Mouse (Mus musculus) hindbrain, embryonic 11.5 days (tissue): ENCODE measurements at regions not wholly inside any gene's neighbourhood (a gene's known extent, or its start where the extent isn't known, plus 50 kb on each side); places are given as distances from the start of the nearest gene placed in this dataset.

Experiments
- ATAC-seq: fragments of 200-750 bp; cut with Nextera tagmentation; 2 replicates; pipeline ENCODE4 v1.8.0; 2017; ENCODE audit warnings: mild to moderate bottlenecking, moderate TSS enrichment, moderate library complexity; ENCODE audit not compliant: low FRiP score
- DNase-seq: peaks from one replicate; pipeline ENCODE4 v3.0.0-alpha.2; 2015; ENCODE audit warnings: low spot score
- H3K27ac ChIP-seq: fragments of 300-500 bp; sonication (generic); 2 replicates; pipeline ENCODE4 v1.5.1; 2014; ENCODE audit warnings: mild to moderate bottlenecking, low read depth, low read length
- H3K27me3 ChIP-seq: fragments of 300-500 bp; sonication (generic); 2 replicates; pipeline ENCODE4 v1.6.1; 2014; ENCODE audit warnings: mild to moderate bottlenecking, low read length, moderate library complexity, mixed read lengths; ENCODE audit not compliant: control insufficient read depth, insufficient read depth
- H3K36me3 ChIP-seq: fragments of 300-500 bp; sonication (generic); 2 replicates; pipeline ENCODE4 v1.6.1; 2014; ENCODE audit warnings: mild to moderate bottlenecking, low read length, moderate library complexity, mixed read lengths; ENCODE audit not compliant: control insufficient read depth, insufficient read depth
- H3K4me1 ChIP-seq: fragments of 300-500 bp; sonication (generic); replicated peaks from 2 replicates; pipeline ENCODE4 v1.6.1; 2014; ENCODE audit warnings: low read length, mixed read lengths; ENCODE audit not compliant: control insufficient read depth, insufficient read depth
- H3K4me2 ChIP-seq: fragments of 300-500 bp; sonication (generic); replicated peaks from 2 replicates; pipeline ENCODE4 v1.6.1; 2014; ENCODE audit warnings: mild to moderate bottlenecking, low read depth, low read length
- H3K4me3 ChIP-seq: fragments of 300-500 bp; sonication (generic); 2 replicates; pipeline ENCODE4 v1.5.1; 2014; ENCODE audit warnings: low read depth, low read length
- H3K9ac ChIP-seq: fragments of 300-500 bp; sonication (generic); 2 replicates; pipeline ENCODE4 v1.6.1; 2014; ENCODE audit warnings: low read depth, low read length
- H3K9me3 ChIP-seq: fragments of 300-500 bp; sonication (generic); 2 replicates; pipeline ENCODE4 v1.6.1; 2016; ENCODE audit warnings: low read length; ENCODE audit not compliant: control insufficient read depth
- WGBS: fragments of 180-500 bp; shearing (Covaris S2); extraction: QIAGEN DNeasy Blood & Tissue Kit; methylation state at CpG from one replicate; pipeline ENCODE4 v1.1.7; 2014; 5-methylcytosine and 5-hydroxymethylcytosine counted together

DNA sequence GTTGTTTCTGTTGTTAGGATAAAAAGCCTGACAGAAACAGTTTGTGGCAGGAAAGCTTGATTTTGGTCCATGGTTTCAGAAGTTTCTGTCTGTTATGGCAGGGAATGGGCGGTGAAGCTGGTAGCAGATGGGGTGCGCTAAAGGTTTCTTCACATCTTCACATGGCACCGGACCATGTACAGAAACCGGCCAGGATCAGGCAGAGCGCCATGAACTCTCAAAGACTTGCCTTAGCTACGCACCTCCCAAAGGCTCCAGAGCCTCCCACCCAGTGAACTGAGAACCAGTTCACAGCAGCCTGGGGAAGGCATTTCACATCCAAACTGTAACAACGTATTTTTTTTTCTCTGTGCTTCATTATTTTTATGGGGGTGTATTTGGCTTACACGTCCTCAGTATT lies 86.2 kb upstream of the Rcn1 start:
- Histone ChIP-seq H3K9me3 (no peaks in the 10 kb centered on the region), H3K27me3 (no peaks in the 10 kb centered on the region), H3K27ac (no peak overlapping the region), H3K36me3 (no peaks in the 10 kb centered on the region), H3K4me2 (no peak overlapping the region), H3K4me3 (no peak overlapping the region), H3K9ac (no peak overlapping the region), H3K4me1 (no peaks in the 10 kb centered on the region)
- ATAC-seq (no peak), DNase-seq (no peak)
- 84% methylated on average over 8 of the region's 8 CpGs for WGBS

DNA sequence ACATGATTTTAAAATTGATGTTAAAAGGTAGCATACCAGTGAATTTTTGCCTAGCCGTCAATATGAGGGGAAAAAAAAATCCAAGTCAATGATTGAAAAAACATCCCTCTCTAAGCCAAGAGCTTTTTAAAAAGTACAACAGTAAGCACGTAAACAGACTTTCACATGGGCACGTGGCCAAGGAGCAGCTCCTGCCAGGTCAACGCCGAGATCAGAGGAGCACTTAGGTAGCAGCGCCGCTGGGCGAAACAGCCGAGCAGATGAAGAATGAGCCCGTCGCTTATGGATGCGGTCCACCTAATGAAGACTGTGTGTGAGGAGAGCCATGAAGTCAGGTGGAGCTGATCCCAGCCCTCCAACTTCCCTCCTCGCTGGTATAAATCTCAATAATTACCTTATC lies 96.7 kb upstream of the Rcn1 start:
- H3K36me3 ChIP-seq: no peaks in the 10 kb centered on the region
- no peak overlapping the region for H3K4me3 ChIP-seq
- no peaks in the 10 kb centered on the region for H3K27me3 ChIP-seq
- no peak overlapping the region for H3K4me2 ChIP-seq
- H3K9ac ChIP-seq: no peak overlapping the region
- H3K4me1 ChIP-seq: no peaks in the 10 kb centered on the region
- WGBS: 93% methylated on average over 13 of the region's 13 CpGs
- no peak for DNase-seq
- no peaks in the 10 kb centered on the region for H3K9me3 ChIP-seq
- no peak overlapping the region for H3K27ac ChIP-seq
- no peak for ATAC-seq

DNA sequence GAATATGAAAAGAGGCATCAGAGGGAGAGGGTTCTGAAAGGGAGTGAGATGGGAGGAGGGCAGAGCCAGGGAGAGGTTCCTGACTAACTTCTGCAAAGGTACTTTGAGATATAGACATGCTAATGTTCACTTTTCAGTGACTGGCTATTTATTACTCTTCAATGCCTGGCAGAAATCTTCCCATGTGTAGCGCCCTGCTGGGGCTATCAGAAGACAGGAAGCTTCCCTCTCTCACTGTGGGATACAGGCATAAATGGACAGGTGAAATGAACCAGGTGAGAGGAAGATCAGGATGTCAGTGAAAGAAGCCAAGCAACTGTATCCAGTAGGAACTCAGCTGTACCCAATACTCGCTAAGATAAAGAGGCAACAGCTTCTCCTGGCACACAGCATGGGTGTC lies 105.1 kb upstream of the Rcn1 start:
- no peak overlapping the region for H3K4me2 ChIP-seq
- no peak overlapping the region for H3K27ac ChIP-seq
- no peaks in the 10 kb centered on the region for H3K27me3 ChIP-seq
- no peaks in the 10 kb centered on the region for H3K9me3 ChIP-seq
- no peak overlapping the region for H3K4me3 ChIP-seq
- DNase-seq (no peak), ATAC-seq (no peak)
- no peaks in the 10 kb centered on the region for H3K4me1 ChIP-seq
- 57% methylated on average over 2 of the region's 2 CpGs for WGBS
- no peaks in the 10 kb centered on the region for H3K36me3 ChIP-seq
- H3K9ac ChIP-seq: no peak overlapping the region

DNA sequence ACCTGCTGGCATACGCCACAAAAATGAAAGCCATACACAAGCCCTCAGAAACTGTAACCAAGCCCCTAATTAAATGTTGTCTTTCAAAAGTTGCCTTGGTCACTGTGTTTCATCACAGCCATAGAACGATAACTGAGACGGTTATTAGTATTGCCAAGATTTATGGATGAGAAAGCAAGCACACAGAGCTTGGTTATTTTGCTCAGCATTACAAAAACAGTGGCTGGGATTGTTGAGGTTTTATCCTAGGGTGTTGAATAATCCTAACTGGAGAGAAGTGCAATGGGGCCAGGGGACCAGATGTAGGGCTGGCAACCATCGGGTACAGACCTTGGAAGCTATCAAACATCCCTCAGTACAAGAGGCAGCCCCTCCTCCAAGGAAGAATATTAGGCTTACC lies 106.4 kb upstream of the Rcn1 start:
- Histone ChIP-seq H3K9me3 (no peaks in the 10 kb centered on the region), H3K4me2 (no peak overlapping the region), H3K4me3 (no peak overlapping the region), H3K4me1 (no peaks in the 10 kb centered on the region), H3K27ac (no peak overlapping the region), H3K9ac (no peak overlapping the region), H3K36me3 (no peaks in the 10 kb centered on the region), H3K27me3 (no peaks in the 10 kb centered on the region)
- 92% methylated on average over 4 of the region's 4 CpGs for WGBS
- DNase-seq (no peak), ATAC-seq (no peak)

DNA sequence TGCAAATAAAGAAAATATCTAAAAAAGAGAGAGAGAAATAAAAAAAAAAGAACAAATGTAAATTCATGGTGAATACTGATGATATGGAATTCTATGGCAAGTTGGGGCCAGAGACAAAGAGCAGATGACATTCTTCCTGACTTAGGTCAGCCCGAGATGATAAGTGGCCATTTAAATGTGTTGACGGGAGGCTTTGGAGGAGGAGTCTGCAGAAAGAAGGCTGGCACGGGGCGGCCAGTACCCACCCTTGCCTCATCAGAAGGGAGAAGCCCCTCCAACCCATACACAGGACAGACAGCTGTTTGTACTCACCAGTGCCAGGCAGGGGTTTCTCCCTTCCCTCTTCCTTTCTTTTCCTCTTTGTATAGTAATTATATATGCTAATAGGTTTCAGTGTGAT lies 108.0 kb upstream of the Rcn1 start:
- no peak overlapping the region for H3K4me2 ChIP-seq
- no peak overlapping the region for H3K27ac ChIP-seq
- H3K9ac ChIP-seq: no peak overlapping the region
- H3K9me3 ChIP-seq: no peaks in the 10 kb centered on the region
- ATAC-seq: no peak
- 55% methylated on average over 4 of the region's 4 CpGs for WGBS
- no peaks in the 10 kb centered on the region for H3K36me3 ChIP-seq
- H3K27me3 ChIP-seq: no peaks in the 10 kb centered on the region; the same call in 1 of the 2 replicates
- no peaks in the 10 kb centered on the region for H3K4me1 ChIP-seq
- no peak for DNase-seq
- no peak overlapping the region for H3K4me3 ChIP-seq

DNA sequence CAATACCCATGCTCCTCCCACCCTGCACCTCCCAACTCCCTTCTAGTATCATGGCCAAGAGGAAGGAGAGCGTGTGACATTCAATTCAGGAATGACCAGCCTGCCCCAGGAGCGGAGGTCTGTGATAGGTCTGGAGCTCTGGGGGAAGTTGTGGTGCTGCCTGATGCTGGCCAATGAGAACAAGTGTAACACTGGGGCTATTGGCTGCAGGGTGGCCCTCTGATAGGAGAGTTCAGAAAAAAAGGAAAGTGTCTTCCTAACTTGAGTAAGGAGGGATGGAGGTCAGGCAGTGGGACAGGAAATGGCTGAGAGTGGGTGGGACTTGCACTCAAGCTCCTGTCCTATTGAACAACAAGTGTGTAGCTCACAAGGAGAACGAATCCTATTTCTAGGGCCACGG lies 111.7 kb upstream of the Rcn1 start:
- ATAC-seq (no peak), DNase-seq (no peak)
- 87% methylated on average over 4 of the region's 4 CpGs for WGBS
- no peaks in the 10 kb centered on the region for H3K4me1 ChIP-seq
- no peak overlapping the region for H3K4me3 ChIP-seq
- no peak overlapping the region for H3K4me2 ChIP-seq
- no peaks in the 10 kb centered on the region for H3K36me3 ChIP-seq
- no peaks in the 10 kb centered on the region for H3K9me3 ChIP-seq
- H3K9ac ChIP-seq: no peak overlapping the region
- H3K27me3 ChIP-seq: no peaks in the 10 kb centered on the region; the same call in none of the 2 replicates
- no peak overlapping the region for H3K27ac ChIP-seq

DNA sequence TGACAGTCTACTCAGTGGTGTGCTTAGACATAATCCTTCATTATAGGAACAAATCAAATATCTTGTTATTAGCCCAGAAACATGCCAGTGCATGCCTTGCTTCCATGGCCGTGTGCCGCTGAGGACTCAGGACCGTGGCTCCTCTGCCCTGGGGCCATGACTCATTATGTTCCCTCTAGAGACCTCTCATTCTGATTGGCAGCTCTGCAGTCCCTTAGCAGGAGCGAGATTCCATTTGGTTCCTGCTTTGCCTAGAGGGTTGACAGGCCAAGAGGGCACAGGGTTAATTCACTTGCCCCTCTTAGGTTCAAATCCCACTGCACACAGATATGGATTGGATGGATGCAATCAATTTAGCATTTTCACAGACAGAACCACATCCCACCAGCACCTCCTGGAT lies 112.6 kb upstream of the Rcn1 start:
- Histone ChIP-seq H3K9ac (no peak overlapping the region), H3K4me3 (no peak overlapping the region), H3K36me3 (no peaks in the 10 kb centered on the region), H3K4me2 (no peak overlapping the region), H3K4me1 (peaks cover 5% of the 10 kb centered on the region; the same call in 1 of the 2 replicates), H3K27me3 (no peaks in the 10 kb centered on the region; the same call in none of the 2 replicates), H3K27ac (no peak overlapping the region), H3K9me3 (no peaks in the 10 kb centered on the region)
- WGBS: 66% methylated on average over 4 of the region's 4 CpGs
- DNase-seq (peak; percentile 43), ATAC-seq (peak; percentile 30; the same call in 1 of the 2 replicates)

DNA sequence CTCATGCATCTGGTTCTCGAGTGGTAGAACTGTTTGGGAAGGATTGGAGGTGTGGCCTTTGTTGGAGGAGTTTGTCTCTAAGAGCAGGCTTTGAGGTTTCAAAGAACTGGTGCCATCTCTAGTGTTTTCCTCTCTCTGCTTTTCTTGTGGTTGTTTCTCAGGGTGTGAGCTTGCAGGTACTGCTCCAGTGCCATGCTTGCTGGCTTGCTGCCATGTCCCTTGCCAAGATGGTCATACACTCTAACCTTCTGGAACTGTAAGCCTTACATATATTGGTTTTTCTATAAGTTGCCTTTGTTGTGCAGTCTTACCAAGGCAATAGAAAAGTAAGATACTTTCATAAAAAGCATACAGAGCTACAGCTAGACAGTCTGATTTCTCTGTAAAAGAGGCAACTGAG lies 115.1 kb upstream of the Rcn1 start:
- Histone ChIP-seq H3K27ac (no peak overlapping the region), H3K4me2 (no peak overlapping the region), H3K4me3 (no peak overlapping the region), H3K4me1 (peaks cover 7% of the 10 kb centered on the region; the same call in 1 of the 2 replicates), H3K9me3 (no peaks in the 10 kb centered on the region), H3K27me3 (no peaks in the 10 kb centered on the region; the same call in none of the 2 replicates), H3K36me3 (no peaks in the 10 kb centered on the region), H3K9ac (no peak overlapping the region)
- 92% methylated on average over 1 of the region's 1 CpGs for WGBS
- no peak for DNase-seq
- ATAC-seq: no peak

DNA sequence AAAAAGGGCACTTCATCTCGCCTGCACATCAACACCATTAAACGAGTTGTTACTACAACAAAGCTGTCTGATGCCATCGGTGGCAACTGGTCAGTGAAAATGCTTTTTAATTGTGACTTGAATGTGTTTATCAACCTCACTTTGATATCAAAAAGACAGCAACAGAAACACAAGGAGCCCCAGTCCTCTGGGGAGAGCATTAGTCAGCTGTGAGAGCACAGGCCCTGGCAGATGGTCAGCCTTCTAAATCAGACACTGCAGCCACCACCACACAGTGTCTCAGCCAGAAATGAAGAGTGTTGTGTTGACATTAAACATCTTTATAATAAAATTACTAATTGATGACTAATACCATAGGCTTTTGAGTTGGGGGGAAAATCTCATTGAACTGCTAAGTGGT lies 115.8 kb upstream of the Rcn1 start:
- ATAC-seq (no peak), DNase-seq (peak; percentile 26)
- no peak overlapping the region for H3K4me2 ChIP-seq
- no peak overlapping the region for H3K4me3 ChIP-seq
- H3K36me3 ChIP-seq: no peaks in the 10 kb centered on the region
- peaks cover 7% of the 10 kb centered on the region; the same call in 1 of the 2 replicates for H3K4me1 ChIP-seq
- H3K9ac ChIP-seq: no peak overlapping the region
- no peak overlapping the region for H3K27ac ChIP-seq
- H3K27me3 ChIP-seq: no peaks in the 10 kb centered on the region; the same call in none of the 2 replicates
- 74% methylated on average over 3 of the region's 3 CpGs for WGBS
- H3K9me3 ChIP-seq: no peaks in the 10 kb centered on the region
